ENCODE assay signal across 9 mouse cellular contexts in the genomic region with DNA sequence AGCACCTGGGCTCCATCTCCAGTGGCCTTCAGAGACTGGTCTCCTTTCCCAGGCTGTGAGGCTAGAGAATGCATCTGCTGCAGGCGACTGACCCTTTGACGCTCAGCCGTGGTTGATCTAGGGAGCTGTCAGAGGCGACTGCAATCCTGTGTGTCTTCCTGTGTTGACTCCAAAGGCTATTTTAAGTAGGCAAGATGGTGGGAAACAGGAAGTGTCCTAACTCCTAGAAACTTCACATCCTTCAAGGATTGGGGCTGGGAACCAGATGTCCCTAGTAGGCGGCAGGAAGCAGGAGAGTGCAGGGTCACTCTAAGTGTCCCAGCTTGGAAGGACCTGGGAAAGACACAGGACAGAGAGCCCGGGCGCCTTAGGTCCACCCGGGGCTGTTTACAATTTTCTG.
A peak's percentile ranks its signal among the peaks of the same experiment; 100 is the strongest.
DNase-seq lines count a peak whose midpoint lies in the region; ATAC-seq and TF ChIP-seq lines count a peak whose summit lies in the region.
"Had no signal": no experiment of that assay in that cellular context is flagged by ENCODE, and none has a peak within 500 bp of the region (broad histone marks: within the 10 kb centered on the region; RNA-seq: fewer than 3 reads in every experiment).

No protein-coding gene starts in this region.

- peaks cover 29% of the 10 kb centered on the region for H3K36me3 ChIP-seq in neural tube, embryonic 13.5 days
- peaks cover 44% of the 10 kb centered on the region for H3K36me3 ChIP-seq in liver, embryonic 16.5 days (ENCODE audit: control insufficient read depth, insufficient read depth)
- H3K36me3 ChIP-seq in stomach, postnatal 0 days (ENCODE audit: control insufficient read depth, insufficient read depth, low read length) = peaks cover 34% of the 10 kb centered on the region

- no peak overlapping the region for H3K4me3 ChIP-seq in neural tube, embryonic 13.5 days
- no peak overlapping the region for H3K4me3 ChIP-seq in liver, embryonic 16.5 days (ENCODE audit: low read depth, low read length)
- no peak overlapping the region for H3K4me3 ChIP-seq in stomach, postnatal 0 days (ENCODE audit: low read depth, low read length)
- H3K4me3 ChIP-seq: megakaryocyte, embryonic 14.5 days had no signal

- no peak for TF ChIP-seq CTCF in stomach, postnatal 0 days (IDR thresholded peaks at IDR 0.05; ENCODE audit: low read depth)

- peak; percentile 47 to 69 for DNase-seq in adrenal gland, adult (ENCODE audit: inconsistent age in 2 of 2, low spot score in 1 of 2)
- DNase-seq in adrenal gland, postnatal 4 days (ENCODE audit: low spot score in 2 of 2) = no peak
- no peak for DNase-seq in neural tube, embryonic 10.5 days (ENCODE audit: extremely low spot score, low spot score)
- DNase-seq in stomach, postnatal 0 days (ENCODE audit: low spot score) = no peak
- DNase-seq in right cerebral cortex, postnatal 10 days (ENCODE audit: low spot score in 2 of 2) = no peak
- no peak for DNase-seq in thymus, postnatal 14 days

- ATAC-seq in neural tube, embryonic 13.5 days (ENCODE audit: low read depth) = no peak
- ATAC-seq in liver, embryonic 16.5 days (ENCODE audit: low read depth) = peak; percentile 53
- peak; percentile 46; the same call in 1 of the 2 replicates for ATAC-seq in stomach, postnatal 0 days (ENCODE audit: low FRiP score, low TSS enrichment)

- no peak overlapping the region for H3K4me2 ChIP-seq in neural tube, embryonic 13.5 days
- H3K4me2 ChIP-seq in liver, embryonic 16.5 days (ENCODE audit: low read depth, low read length) = no peak overlapping the region
- H3K4me2 ChIP-seq in stomach, postnatal 0 days (replicated peaks; ENCODE audit: low read depth) = no peak overlapping the region

- H3K4me1 ChIP-seq in neural tube, embryonic 13.5 days (replicated peaks) = no peaks in the 10 kb centered on the region
- no peaks in the 10 kb centered on the region for H3K4me1 ChIP-seq in liver, embryonic 16.5 days (ENCODE audit: control insufficient read depth, low read depth, low read length)
- no peaks in the 10 kb centered on the region for H3K4me1 ChIP-seq in stomach, postnatal 0 days (replicated peaks; ENCODE audit: control insufficient read depth, insufficient read depth)

- H3K9me3 ChIP-seq in neural tube, embryonic 13.5 days = no peaks in the 10 kb centered on the region
- H3K9me3 ChIP-seq in liver, embryonic 16.5 days (replicated peaks; ENCODE audit: control insufficient read depth, low read length) = no peaks in the 10 kb centered on the region
- no peaks in the 10 kb centered on the region for H3K9me3 ChIP-seq in stomach, postnatal 0 days (ENCODE audit: control insufficient read depth, low read length)
- H3K9me3 ChIP-seq: megakaryocyte, embryonic 14.5 days had no signal

- H3K27me3 ChIP-seq in neural tube, embryonic 13.5 days = no peaks in the 10 kb centered on the region
- no peaks in the 10 kb centered on the region for H3K27me3 ChIP-seq in liver, embryonic 16.5 days (ENCODE audit: control insufficient read depth, insufficient read depth, low read depth, low read length)
- no peaks in the 10 kb centered on the region for H3K27me3 ChIP-seq in stomach, postnatal 0 days (ENCODE audit: control insufficient read depth, insufficient read depth, low read length)

- WGBS in neural tube, embryonic 13.5 days = 86% methylated on average over 8 of the region's 8 CpGs
- 52% methylated on average over 8 of the region's 8 CpGs for WGBS in liver, embryonic 16.5 days (ENCODE audit: insufficient replicate concordance)
- WGBS in stomach, postnatal 0 days = 72% methylated on average over 8 of the region's 8 CpGs

- H3K27ac ChIP-seq in neural tube, embryonic 13.5 days (replicated peaks) = 0 out of 2 replicates have a peak overlapping the region, but pooled peaks have one; percentile 33
- no peak overlapping the region for H3K27ac ChIP-seq in liver, embryonic 16.5 days (ENCODE audit: low read length)
- H3K27ac ChIP-seq in stomach, postnatal 0 days (replicated peaks) = peak overlapping the region; percentile 5

- no peak for TF ChIP-seq EP300 in stomach, postnatal 0 days (optimal IDR thresholded peaks at IDR 0.05)

- no peak overlapping the region for H3K9ac ChIP-seq in neural tube, embryonic 13.5 days
- no peak overlapping the region for H3K9ac ChIP-seq in liver, embryonic 16.5 days (ENCODE audit: low read depth, low read length)
- H3K9ac ChIP-seq in stomach, postnatal 0 days (ENCODE audit: low read length) = no peak overlapping the region

Comparison
In these comparisons a context has a peak if more than half of its experiments do, and no peak if none do; other contexts are left out.
1. DNase-seq: peak in adrenal gland, adult (2 of 2); none in adrenal gland, postnatal 4 days (0 of 2), neural tube, embryonic 10.5 days (single experiment), stomach, postnatal 0 days (single experiment), right cerebral cortex, postnatal 10 days (0 of 2) and thymus, postnatal 14 days (single experiment).